Mouse (Mus musculus) thymus, adult 2 months (tissue): ENCODE measurements around the gene Ubr1. TPM values are rescaled to one million over a fixed set of nuclear protein-coding genes. Genes with fewer than 3 reads are reported as not detected.

Source experiments
- DNase-seq: peaks from one replicate; pipeline ENCODE4 v3.0.0; 2021
- H3K27ac ChIP-seq: fragments of 200-500 bp; 2 replicates; pipeline ENCODE4 v1.5.1; 2012; ENCODE audit warnings: low read length, control low read depth; ENCODE audit not compliant: control insufficient read depth, insufficient read depth
- H3K27me3 ChIP-seq: fragments of 200-500 bp; 2 replicates; pipeline ENCODE4 v1.6.1; 2012; ENCODE audit warnings: mild to moderate bottlenecking, low read length, moderate library complexity, mixed read lengths; ENCODE audit not compliant: control insufficient read depth, insufficient read depth
- H3K36me3 ChIP-seq: fragments of 200-500 bp; 2 replicates; pipeline ENCODE4 v1.6.1; 2012; ENCODE audit warnings: mild to moderate bottlenecking, low read length, moderate library complexity; ENCODE audit not compliant: control insufficient read depth, insufficient read depth
- H3K4me1 ChIP-seq: fragments of 200-500 bp; replicated peaks from 2 replicates; pipeline ENCODE4 v1.6.1; 2012; ENCODE audit warnings: low read length; ENCODE audit not compliant: control insufficient read depth, insufficient read depth
- H3K4me3 ChIP-seq: fragments of 200-500 bp; 2 replicates; pipeline ENCODE4 v1.5.1; 2012; ENCODE audit warnings: mild to moderate bottlenecking, low read length, control low read depth, moderate library complexity; ENCODE audit not compliant: control insufficient read depth, insufficient read depth
- CTCF ChIP-seq: fragments of 200-500 bp; IDR thresholded peaks from 2 replicates; pipeline ENCODE4 v1.5.1; 2012; ENCODE audit warnings: mild to moderate bottlenecking, control low read depth, low read length, moderate library complexity, borderline replicate concordance; ENCODE audit not compliant: control insufficient read depth, poor library complexity, insufficient read depth; ENCODE audit errors: extremely low read depth
- POLR2A ChIP-seq: fragments of 200-500 bp; IDR thresholded peaks from 2 replicates; pipeline ENCODE4 v1.6.1; 2012; ENCODE audit warnings: mild to moderate bottlenecking, low read length, control low read depth, moderate library complexity; ENCODE audit not compliant: control insufficient read depth, poor library complexity, insufficient read depth; ENCODE audit errors: extremely low read depth
- WGBS: fragments of 180-500 bp; shearing (Covaris S2); methylation state at CpG from one replicate; pipeline ENCODE4 v1.1.7; 2018; 5-methylcytosine and 5-hydroxymethylcytosine counted together
- polyA plus RNA-seq: library from polyadenylated mRNA; depleted of rRNA; stranded (reverse); fragments of >200 nt; gene quantifications from 2 replicates; pipeline ENCODE4 v1.2.3, GENCODE M21; 2012; rRNA removed

The Ubr1 gene
- polyA plus RNA-seq, 1 experiment = 60.3 TPM

DNA sequence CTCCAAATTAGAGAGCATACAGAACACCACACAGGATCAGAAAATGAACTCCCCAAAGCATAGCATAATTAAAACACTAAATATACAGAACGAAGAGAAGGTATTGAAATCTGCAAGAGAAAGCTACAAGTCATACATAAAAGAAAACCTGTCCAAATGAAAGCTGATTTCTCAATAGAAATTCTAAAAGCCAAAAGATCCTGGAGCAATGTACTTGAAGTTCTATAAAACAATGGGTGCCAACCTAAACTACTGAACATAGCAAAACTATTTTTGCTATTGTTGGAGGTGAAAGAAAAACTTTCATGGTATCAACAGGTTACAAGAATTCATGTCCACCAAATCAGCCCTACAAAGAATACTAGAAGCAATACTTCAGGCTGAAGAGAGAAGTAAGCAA, 129.3 kb downstream of the Ubr1 start:
- 100% methylated on average over 1 of the region's 1 CpGs for WGBS
- H3K36me3 ChIP-seq = no peaks in the 10 kb centered on the region
- no peak for DNase-seq

GRCm38 (mm10) chr2:120835167-120835566, 135.3 kb downstream of the Ubr1 start:
- no peak for DNase-seq
- WGBS = 67% methylated on average over 4 of the region's 4 CpGs
- peaks cover 10% of the 10 kb centered on the region for H3K4me1 ChIP-seq
- no peaks in the 10 kb centered on the region for H3K36me3 ChIP-seq
- H3K4me3 ChIP-seq = no peak overlapping the region
- no peak overlapping the region for H3K27ac ChIP-seq
- TF ChIP-seq CTCF = no peak
- no peak for TF ChIP-seq POLR2A
- H3K27me3 ChIP-seq = no peaks in the 10 kb centered on the region

More for the DNA sequence above, 129.3 kb downstream of the Ubr1 start:
- no peaks in the 10 kb centered on the region for H3K27me3 ChIP-seq
- no peak overlapping the region for H3K27ac ChIP-seq
- H3K4me3 ChIP-seq = no peak overlapping the region
- TF ChIP-seq CTCF = no peak
- TF ChIP-seq POLR2A = no peak
- H3K4me1 ChIP-seq = peaks cover 3% of the 10 kb centered on the region; the same call in 1 of the 2 replicates

- 82% methylated on average over 1 of the region's 1 CpGs for WGBS
- no peak for DNase-seq
These were observed 143.4 kb downstream of the Ubr1 start for GRCm38 (mm10) chr2:120826936-120827638.

More at GRCm38 (mm10) chr2:120826936-120827638, 143.4 kb downstream of the Ubr1 start:
- no peaks in the 10 kb centered on the region for H3K36me3 ChIP-seq
- TF ChIP-seq CTCF (no peak), POLR2A (no peak)
- H3K27ac ChIP-seq = no peak overlapping the region
- no peaks in the 10 kb centered on the region for H3K4me1 ChIP-seq
- no peak overlapping the region for H3K4me3 ChIP-seq
- no peaks in the 10 kb centered on the region for H3K27me3 ChIP-seq

Other genes with a start within 250 kb of the Ubr1 start
- gene Cdan1, start 120.6 kb downstream of the Ubr1 start, polyA plus RNA-seq = 102 and 107 TPM in 2 replicates
- 5.1 and 7.1 TPM in 2 replicates for gene Ttbk2, start 120.1 kb downstream of the Ubr1 start, polyA plus RNA-seq
- gene Tmem62, start 6.3 kb upstream of the Ubr1 start, polyA plus RNA-seq = 8.0 and 8.8 TPM in 2 replicates
- 51.0 and 54.0 TPM in 2 replicates for gene Ccndbp1, start 37.7 kb upstream of the Ubr1 start, polyA plus RNA-seq
- gene Epb42, start 66.4 kb upstream of the Ubr1 start, polyA plus RNA-seq = 0.87 and 0.88 TPM in 2 replicates
- 0.41 and 0.49 TPM in 2 replicates for gene Tgm5, start 115.1 kb upstream of the Ubr1 start, polyA plus RNA-seq
- gene Tgm7, start 139.1 kb upstream of the Ubr1 start, polyA plus RNA-seq = 0.34 and 0.38 TPM in 2 replicates
- 6.9 and 7.0 TPM in 2 replicates for gene Adal, start 169.7 kb upstream of the Ubr1 start, polyA plus RNA-seq
- gene Lcmt2, start 169.9 kb upstream of the Ubr1 start, polyA plus RNA-seq = 13.3 and 14.9 TPM in 2 replicates
- gene Tubgcp4, start 199.9 kb upstream of the Ubr1 start, polyA plus RNA-seq = 113 and 114 TPM in 2 replicates
- 7.5 and 8.7 TPM in 2 replicates for gene Zscan29, start 200.4 kb upstream of the Ubr1 start, polyA plus RNA-seq